Mouse (Mus musculus) layer of hippocampus, postnatal 36 days (tissue): Measurements from ENCODE around the gene Tcte2. TPM values are rescaled to one million over a fixed set of nuclear protein-coding genes. Genes with fewer than 3 reads are reported as not detected.
"Not testable (repeated sequence)": the region's sequence is repeated elsewhere in the genome, so short reads cannot be mapped to it uniquely, and the experiment has no call there.

ENCODE experiments used
- DNase-seq, 2 experiments: peaks; one replicate each; pipeline ENCODE4 v3.0.0; 2022
- total RNA-seq, 2 experiments: library from RNA; stranded (reverse); gene quantifications; 2 replicates each; pipeline ENCODE4 v1.2.3; 2021

The Tcte2 gene
- total RNA-seq, 2 experiments from 2014 or later = 19.1 to 21.4 TPM

DNA sequence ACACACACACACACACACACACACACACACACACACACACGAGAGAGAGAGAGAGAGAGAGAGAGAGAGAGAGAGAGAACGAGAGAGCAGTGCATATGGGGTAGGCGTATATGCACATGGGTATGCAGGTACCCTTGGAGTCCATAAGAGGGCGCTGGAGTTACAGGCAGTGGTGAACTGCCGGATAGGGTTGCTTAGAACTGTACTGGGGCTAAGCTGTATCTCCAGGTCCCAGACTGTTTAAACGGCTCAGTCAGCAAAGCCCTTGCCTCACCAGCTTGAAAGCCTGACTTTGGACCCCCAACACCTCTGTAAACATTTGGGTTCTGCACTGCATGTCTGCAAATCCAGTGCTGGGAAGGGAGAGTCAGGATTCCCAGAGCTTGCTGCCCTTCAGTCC lies 79.9 kb downstream of the Tcte2 start:
- no peak for DNase-seq

DNA sequence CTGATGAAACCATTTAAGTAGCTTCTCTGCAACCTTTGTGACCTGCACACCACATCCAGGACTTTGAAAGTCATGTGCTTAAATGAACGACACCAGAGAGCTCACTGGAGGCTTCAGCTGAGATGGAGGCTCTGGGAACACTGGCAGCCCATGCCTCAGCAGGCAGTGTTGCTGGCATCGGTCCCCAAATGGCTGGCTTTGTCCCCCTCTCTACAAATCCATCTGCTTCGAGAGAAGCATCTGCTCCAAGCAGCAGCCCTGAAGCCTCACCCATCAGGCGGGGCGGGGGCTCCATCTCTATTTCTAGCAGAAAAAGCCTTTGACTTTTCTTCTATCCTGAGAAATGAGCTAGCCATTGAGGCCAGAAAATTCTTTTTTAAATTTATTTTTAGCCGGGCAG lies 80.5 kb downstream of the Tcte2 start:
- DNase-seq = peak; percentile 78 to 81

DNA sequence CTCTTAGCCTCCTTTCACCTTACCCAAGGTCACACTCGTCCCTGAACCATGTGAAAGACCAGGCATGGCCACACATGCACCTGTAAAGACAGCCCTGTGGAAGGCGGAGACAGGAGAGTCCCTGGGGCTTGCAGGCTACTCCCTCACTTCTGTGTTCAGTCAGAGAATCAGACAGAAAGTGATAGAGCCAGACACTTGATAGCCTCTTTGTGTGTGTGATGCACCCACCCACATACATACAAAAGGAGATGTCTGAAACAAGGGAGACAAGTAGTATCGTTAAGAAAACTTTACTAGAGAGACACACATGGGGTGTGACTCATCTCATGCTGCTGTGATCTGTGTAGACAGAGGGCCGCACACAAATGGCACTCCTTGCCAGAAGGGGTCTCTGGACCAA lies 81.3 kb downstream of the Tcte2 start:
- no peak for DNase-seq

DNA sequence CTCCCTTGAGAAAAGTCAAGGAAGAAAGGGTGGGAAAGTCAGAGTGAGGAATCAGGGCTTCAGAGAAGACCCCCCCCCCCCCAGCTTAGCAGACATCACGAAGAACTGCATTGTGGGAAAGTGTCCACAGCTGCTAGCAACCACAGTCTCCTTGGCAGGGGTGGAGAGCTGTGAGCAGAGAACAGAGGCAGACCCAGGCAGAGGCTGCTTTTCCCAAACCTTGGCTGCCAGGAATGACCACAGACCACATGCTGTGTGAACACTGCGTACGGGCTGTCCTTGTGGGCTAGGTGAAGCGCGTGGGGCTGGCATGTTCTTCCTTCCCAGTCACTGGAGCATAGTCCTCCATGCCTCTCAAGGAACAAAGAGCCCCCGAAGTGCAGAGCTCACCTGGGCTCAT lies 81.9 kb downstream of the Tcte2 start:
- DNase-seq = no peak

DNA sequence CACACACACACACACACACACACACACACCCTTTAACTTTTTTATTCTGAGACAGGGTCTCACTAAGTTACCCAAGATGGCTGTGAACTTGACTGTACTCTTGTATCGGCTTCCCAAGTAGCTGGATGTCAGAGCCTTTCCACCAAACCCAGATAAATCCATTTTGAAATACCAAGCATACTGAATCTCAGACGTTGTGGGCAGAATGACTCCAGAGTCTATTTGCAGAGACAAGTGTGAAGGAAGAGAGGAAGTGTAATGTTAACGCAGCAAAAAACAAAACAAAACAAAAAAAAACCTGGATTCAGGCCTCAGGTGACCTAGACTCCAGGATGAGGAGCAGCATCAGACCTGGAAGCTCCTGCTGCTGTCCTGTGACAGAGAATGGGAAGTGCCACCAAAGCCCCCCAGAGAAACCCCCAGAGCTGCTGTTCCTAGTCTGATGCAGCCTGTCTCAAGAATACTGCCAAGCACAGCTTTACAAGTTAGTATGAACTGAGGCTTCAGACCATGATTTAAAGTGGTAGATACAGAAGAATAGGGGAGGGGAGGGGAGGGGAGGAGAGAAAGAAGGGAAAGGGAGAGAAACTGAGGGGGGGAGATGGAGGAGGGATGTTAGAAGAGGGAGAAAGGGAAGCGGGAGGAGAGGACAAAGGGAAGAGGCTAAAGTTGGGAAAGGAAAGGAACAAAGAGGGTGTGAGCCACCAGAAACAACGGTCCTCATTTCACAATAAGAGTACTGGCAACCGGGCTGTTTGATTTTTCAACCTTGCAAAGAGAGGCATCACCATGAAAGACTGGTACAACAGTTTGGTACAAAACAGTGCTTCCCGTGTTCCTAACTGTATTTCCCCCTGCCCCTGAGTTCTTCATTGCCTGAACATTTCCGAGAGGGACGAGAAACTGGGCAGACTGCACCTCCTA lies 84.1 kb downstream of the Tcte2 start:
- no peak for DNase-seq

DNA sequence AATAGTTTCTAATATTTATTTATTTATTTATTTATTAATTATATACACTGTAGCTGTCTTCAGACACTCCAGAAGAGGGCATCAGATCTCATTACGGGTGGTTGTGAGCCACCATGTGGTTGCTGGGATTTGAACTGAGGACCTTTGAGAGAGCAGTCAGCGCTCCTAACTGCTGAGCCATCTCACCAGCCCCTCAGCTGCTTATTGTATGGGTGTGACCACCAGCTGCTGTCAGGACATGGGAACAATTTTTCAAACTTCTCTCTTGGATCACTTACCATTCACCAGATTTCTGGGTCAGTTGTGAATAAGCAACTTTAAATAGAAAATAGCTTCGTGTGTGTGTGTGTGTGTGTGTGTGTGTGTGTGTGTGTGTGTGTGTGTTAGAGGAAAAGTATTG lies 85.5 kb downstream of the Tcte2 start:
- not testable (repeated sequence) for DNase-seq

DNA sequence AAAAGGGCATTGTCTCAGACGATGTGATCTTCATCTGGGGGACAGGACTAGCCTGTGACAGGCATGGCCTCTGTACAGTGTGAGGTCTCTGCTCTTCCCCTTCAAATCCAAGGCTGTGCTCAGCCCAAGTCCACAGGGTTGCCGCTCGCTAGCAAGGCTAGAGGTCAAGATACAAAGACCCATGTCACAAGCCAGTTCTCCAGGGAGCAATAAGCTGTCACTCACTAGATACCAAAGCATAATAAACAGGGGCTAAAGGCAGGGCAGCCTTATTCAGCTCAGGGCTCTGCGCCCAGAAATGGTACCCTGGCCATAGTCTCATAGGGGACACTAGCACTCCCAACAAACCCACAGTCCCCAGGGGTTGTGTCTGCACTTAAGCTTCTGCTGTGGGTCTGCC lies 86.0 kb downstream of the Tcte2 start:
- DNase-seq = no peak

DNA sequence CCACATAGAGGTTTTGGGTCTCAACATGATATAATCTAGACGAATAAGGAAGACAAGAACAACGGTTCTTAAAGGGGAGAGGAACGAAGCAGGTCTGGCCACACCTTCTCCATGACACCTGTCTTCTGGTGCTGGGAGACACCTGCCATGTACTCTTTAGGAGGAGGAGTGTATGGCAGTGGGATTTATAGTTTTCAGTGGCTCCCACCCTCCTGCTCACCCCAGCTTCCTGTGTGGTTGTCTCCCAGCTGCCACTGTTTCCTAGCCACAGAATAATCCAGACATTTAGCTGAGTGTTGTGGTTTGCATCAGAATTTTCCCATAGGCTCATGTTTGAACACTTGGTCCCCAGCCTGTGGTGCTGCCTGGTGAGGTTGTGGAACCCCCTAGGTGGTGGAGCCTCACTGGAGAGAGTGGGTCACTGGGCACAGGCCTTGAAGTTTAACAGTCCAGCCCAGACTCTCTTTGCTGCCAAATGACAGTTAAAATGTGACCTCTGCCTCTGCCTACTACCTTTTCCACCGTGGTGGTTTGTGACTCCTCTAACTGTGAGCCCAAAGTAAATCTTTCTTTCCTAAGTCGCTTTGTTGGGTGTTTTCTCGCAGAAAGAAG lies 86.8 kb downstream of the Tcte2 start:
- no peak for DNase-seq

DNA sequence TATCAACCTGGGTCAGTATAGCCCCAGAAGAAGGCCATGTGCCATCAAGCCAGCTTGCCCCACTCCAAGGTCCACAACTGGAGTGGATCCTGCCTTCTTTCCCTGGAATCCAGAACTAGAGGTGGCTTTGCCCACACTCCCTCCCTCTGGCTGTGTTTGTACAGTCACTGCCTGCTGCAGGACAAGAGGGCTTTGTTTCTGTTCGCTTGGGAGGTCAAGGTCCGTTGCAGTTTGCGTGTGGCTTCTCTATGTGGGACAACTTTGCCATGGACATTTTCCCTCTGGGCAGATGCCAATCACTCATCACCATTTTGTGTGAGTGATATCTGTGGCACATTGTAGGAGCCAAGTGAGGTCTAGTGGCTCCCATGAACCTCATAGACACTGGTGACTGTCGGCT lies 89.9 kb downstream of the Tcte2 start:
- DNase-seq = no peak

DNA sequence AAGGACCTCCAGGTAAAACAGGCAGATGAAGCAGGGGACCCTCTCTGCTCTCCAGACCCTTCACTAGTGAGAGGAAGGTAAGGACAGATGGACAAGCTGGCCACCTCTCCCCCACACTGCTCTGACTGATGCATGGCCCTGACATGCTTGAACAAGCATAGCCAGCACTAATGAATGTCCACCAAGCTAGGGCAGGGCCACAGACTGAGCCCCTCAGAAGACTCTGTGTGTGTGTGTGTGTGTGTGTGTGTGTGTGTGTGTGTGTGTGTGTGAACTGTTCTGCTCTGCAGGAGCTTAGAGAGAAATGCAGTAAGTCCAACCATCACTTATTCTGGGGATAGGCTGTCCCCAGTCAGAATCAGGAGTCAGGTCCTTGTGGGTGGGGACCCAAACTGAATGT lies 91.4 kb downstream of the Tcte2 start:
- no peak for DNase-seq

DNA sequence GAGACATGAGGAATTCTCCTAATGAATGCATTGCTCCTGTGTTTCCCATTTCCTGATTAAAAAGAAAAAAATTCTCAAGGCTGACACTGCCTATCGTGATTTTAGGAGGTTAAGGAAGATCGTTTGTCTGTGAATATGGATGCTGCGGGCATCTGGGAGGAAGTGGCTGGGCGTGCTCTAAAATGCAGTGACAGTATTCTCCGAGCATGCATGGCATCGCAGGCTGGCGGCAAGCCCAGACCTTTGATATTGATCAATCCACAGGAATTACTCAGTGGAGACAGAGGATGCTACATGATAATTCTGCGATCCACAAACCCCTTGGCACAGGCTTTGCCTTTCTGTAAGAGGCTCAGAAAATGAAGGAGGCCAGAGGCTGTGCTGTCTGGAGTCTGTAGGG lies 92.4 kb downstream of the Tcte2 start:
- DNase-seq = peak; percentile 37 to 49

DNA sequence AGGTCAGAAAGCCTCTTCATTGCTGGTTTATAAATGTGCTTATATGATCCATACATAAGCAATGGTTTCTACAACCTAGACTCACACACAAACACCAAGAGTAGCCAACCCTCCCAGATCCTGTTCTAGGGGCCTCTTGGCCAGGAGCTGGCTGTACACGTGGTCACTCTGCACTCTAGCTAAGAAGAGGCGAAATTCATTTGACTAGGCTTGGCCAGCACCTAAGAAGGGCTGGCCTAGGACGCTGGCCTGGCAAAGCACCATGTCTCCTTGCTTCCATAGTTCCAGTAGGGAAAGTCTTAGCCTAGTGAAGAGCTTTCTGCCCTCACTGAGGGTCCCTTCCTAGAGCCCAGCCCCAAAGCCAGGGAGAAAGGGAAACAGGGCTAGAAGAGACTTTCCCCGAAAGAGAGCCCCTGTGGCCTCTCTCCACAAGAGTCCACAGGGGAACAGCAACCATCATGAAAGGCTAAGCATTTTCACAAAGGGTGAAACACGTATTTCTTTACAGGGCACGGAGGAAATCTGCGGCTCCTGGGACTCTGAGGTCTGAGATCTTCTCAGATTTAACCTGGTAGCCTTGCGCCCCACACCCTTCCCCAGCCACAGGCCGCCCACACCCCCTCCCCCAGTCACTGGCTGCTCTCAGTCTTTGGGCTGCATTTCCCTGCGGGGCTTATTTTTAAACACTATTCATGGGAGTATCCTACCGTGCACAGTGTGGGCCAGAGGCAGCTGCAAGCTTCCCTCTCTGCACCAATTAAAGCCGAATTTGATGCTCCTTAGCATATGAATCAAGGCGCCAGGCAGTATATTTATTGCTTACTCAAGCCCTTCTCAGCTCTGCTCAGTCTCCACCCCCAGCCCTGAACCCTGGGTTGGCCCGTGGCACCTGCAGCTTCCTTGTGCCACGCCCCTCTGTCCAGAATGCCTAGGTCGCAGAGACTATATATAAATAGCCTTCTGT lies 93.3 kb downstream of the Tcte2 start:
- DNase-seq = no peak

DNA sequence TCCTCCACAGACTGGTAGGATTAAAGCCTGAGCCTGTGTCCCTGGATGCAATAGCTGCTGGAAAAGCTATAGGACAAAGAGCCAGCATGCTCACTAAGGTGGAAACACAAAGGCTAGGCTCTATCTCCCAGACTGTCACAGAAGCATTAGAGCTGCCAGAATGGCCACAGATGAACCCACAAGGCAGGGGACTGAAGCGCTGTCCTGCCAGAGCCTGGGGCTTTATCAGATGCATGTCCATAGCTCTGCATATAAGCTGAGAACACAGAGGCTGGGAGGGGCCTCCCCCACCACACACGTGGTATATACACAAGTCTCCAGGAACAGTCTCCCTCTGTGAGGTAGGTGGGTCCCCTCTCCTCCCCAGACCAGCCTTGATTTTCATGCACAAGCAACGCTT lies 94.6 kb downstream of the Tcte2 start:
- no peak for DNase-seq

DNA sequence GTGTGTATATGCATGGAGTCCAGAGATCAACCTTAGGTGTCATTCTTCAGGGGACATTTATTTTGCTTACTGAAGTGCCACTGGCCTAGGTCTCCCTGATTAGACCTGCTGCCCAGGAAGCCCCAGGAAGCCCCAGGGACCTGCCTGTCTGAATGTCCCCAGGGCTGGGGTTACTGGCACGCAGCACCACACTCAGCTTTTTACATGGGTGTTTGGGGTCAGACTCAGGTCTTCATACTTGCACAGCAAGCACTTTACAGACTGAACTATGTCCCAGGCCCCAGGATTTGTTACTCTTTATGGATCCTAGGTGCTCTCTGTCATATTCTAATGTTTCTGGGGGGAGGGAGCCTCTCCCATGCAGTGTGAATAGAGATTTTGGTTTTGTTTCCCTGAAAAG lies 95.9 kb downstream of the Tcte2 start:
- no peak for DNase-seq

DNA sequence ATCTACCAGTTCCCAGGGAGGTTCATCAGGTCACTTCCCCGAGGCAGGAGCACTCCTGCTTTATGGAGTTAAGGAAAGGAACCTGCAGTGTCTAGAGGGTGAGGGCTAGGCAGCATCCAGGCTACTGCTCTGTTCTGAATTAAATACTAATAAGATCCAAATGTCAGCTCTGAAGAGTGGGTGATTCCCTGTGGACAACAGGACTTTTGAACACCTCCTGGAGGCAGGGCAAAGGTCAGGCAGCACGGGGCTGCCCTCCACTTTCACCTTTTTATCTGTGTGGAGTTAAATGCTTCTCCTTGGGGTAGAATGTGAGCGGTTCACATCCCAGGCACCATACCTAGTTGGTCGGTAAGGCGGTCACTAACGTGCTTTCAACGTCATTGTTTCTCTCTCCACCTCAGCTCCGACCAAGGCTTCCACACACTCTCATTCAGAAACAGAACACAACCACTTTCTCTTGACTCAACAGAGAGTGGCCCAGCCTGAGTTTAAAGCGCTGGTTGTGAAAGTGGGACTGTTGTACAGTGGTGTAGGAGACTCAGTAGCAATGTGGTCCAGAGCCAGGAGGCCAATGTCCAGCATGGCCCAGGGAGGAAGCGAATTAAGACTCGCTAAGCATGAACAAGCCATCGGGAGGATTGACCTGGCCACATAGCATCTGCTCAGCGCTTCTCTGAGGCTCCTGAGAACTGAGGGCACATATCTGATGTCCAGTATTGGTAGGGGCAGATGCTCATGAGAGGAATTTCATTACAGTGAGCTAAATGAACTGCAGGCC lies 98.0 kb downstream of the Tcte2 start:
- no peak for DNase-seq

Other genes starting within 250 kb of the Tcte2 start
- 100 to 1,000 TPM; 106 to 112 TPM for gene Afdn, start 1.3 kb downstream of the Tcte2 start, total RNA-seq
- gene Gm7168, start 186.5 kb upstream of the Tcte2 start, total RNA-seq = not detected
- not detected for gene Gm7356, start 241.9 kb upstream of the Tcte2 start, total RNA-seq